Mouse (Mus musculus): ENCODE measurements at regions not wholly inside any gene's neighbourhood (a gene's known extent, or its start where the extent isn't known, plus 50 kb on each side); places are given as distances from the start of the nearest gene placed in this dataset.

GRCm38 (mm10) chr3:83640433-83640832, 125.7 kb upstream of the Sfrp2 start:
- TF ChIP-seq CTCF (IDR thresholded peaks at IDR 0.05; ENCODE audit: low read depth, low read length) (no peak), POLR2A (IDR thresholded peaks at IDR 0.05; ENCODE audit: extremely low read depth, insufficient read depth, low read length) (no peak)
